Mouse (Mus musculus) C2C12 (cell line): ENCODE results near the gene Lnpep.

Experiments used
- CTCF ChIP-seq: IDR thresholded peaks from one replicate; pipeline ENCODE4 v1.5.1; 2011; ENCODE audit not compliant: control insufficient read depth, insufficient read depth, insufficient read length
- MYOG ChIP-seq: IDR thresholded peaks from one replicate; pipeline ENCODE4 v1.6.1; 2011; ENCODE audit not compliant: control insufficient read depth, insufficient read length; ENCODE audit errors: extremely low read depth
- USF1 ChIP-seq: IDR thresholded peaks from one replicate; pipeline ENCODE4 v1.6.1; 2011; ENCODE audit warnings: low read depth, mild to moderate bottlenecking, control low read depth, moderate library complexity

- no peak for TF ChIP-seq CTCF
- no peak for TF ChIP-seq MYOG
- TF ChIP-seq USF1 = no peak
These were observed 108.3 kb downstream of the Lnpep start for GRCm38 (mm10) chr17:17516384-17517016.
